Mouse (Mus musculus) myocyte (in vitro differentiated cells): ENCODE data around the gene Gm11938. TPM values are rescaled to one million over a fixed set of nuclear protein-coding genes. Genes with fewer than 3 reads are reported as not detected.

Source experiments
- H3K27me3 ChIP-seq: one replicate; pipeline ENCODE4 v1.6.1; 2011; ENCODE audit not compliant: control insufficient read depth, insufficient read depth, insufficient read length
- H3K36me3 ChIP-seq: one replicate; pipeline ENCODE4 v1.6.1; 2011; ENCODE audit not compliant: control insufficient read depth, insufficient read depth
- H3K4me2 ChIP-seq: one replicate; pipeline ENCODE4 v1.6.1; 2011; ENCODE audit warnings: low read depth, control low read depth
- H3K4me3 ChIP-seq: one replicate; pipeline ENCODE4 v1.5.1; 2011; ENCODE audit warnings: mild to moderate bottlenecking, control low read depth, moderate library complexity
- H3K79me2 ChIP-seq: one replicate; pipeline ENCODE4 v1.6.1; 2011; ENCODE audit not compliant: control insufficient read depth, insufficient read depth
- H3ac ChIP-seq: one replicate; pipeline ENCODE4 v1.6.1; 2011; ENCODE audit not compliant: control insufficient read depth, insufficient read length
- CEBPB ChIP-seq: IDR thresholded peaks from 2 replicates; pipeline ENCODE4 v1.6.1; 2011; ENCODE audit warnings: mild to moderate bottlenecking, moderate library complexity; ENCODE audit not compliant: poor library complexity, insufficient read depth, severe bottlenecking
- E2F4 ChIP-seq: IDR thresholded peaks from one replicate; pipeline ENCODE4 v1.6.1; 2011; ENCODE audit warnings: mild to moderate bottlenecking, control low read depth, moderate library complexity; ENCODE audit not compliant: insufficient read depth
- MAX ChIP-seq: IDR thresholded peaks from one replicate; pipeline ENCODE4 v1.6.1; 2011; ENCODE audit warnings: low read depth, mild to moderate bottlenecking, control low read depth
- MYOD1 ChIP-seq, 3 experiments: IDR thresholded peaks; one replicate each; pipeline ENCODE4 v1.6.1; 2011; ENCODE audit warnings: control low read depth in 2 of 3, low read depth in 2 of 3, mild to moderate bottlenecking in 2 of 3, moderate library complexity in 1 of 3; ENCODE audit not compliant: insufficient read length in 2 of 3, control insufficient read depth in 1 of 3
- MYOG ChIP-seq, 3 experiments: IDR thresholded peaks; one replicate each; pipeline ENCODE4 v1.6.1; 2011; ENCODE audit warnings: control low read depth in 2 of 3, low read depth in 2 of 3, mild to moderate bottlenecking in 2 of 3; ENCODE audit not compliant: insufficient read length in 2 of 3, control insufficient read depth in 1 of 3, insufficient read depth in 1 of 3
- POLR2A ChIP-seq: IDR thresholded peaks from one replicate; pipeline ENCODE4 v1.6.1; 2011; ENCODE audit warnings: low read depth, mild to moderate bottlenecking, control low read depth, moderate library complexity; ENCODE audit not compliant: insufficient read length
- POLR2AphosphoS2 ChIP-seq: IDR thresholded peaks from one replicate; pipeline ENCODE4 v1.6.1; 2011; ENCODE audit warnings: low read depth, control low read depth; ENCODE audit not compliant: insufficient read length
- REST ChIP-seq: IDR thresholded peaks from one replicate; pipeline ENCODE4 v1.6.1; 2011; ENCODE audit warnings: mild to moderate bottlenecking, control low read depth, moderate library complexity; ENCODE audit not compliant: insufficient read depth, insufficient read length
- SRF ChIP-seq: IDR thresholded peaks from one replicate; pipeline ENCODE4 v1.6.1; 2011; ENCODE audit warnings: low read depth; ENCODE audit not compliant: control insufficient read depth, insufficient read length
- TCF12 ChIP-seq: IDR thresholded peaks from one replicate; pipeline ENCODE4 v1.6.1; 2011; ENCODE audit warnings: mild to moderate bottlenecking, control low read depth; ENCODE audit not compliant: poor library complexity, insufficient read depth, severe bottlenecking
- TCF3 ChIP-seq: IDR thresholded peaks from one replicate; pipeline ENCODE4 v1.6.1; 2011; ENCODE audit warnings: low read depth, control low read depth; ENCODE audit not compliant: insufficient read length
- USF1 ChIP-seq: IDR thresholded peaks from one replicate; pipeline ENCODE4 v1.6.1; 2011; ENCODE audit warnings: low read depth, mild to moderate bottlenecking, control low read depth, moderate library complexity
- polyA plus RNA-seq: library from polyadenylated mRNA; unstranded; fragments of >200 nt; fragmentation: generic; extraction: Trizol; gene quantifications from one replicate; pipeline ENCODE4 v1.2.1, GENCODE M21; 2012; ENCODE audit warnings: missing spikeins

The Gm11938 gene
- polyA plus RNA-seq, 1 experiment = not detected

DNA sequence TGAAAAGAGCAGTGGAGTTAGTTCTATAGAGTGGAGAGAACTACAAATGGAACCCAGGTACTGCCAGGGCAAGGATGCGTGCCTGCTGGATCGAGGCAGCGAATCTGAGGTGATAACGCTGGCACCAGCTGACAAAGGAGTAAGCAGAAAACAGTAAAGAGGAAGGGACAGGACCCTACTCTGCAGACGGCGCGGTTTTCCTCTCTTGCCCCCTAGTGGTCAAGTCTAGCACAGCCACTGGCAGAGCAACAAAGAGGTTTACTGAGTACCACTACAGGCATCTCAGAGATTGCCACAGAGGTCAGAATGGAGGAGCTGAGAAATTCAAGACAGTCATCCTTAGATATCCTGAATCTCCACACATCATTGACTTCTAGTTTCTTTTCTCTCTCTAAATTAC is 29.0 kb downstream of the Gm11938 start:
- H3ac ChIP-seq = no peak overlapping the region
- no peak overlapping the region for H3K4me3 ChIP-seq

DNA sequence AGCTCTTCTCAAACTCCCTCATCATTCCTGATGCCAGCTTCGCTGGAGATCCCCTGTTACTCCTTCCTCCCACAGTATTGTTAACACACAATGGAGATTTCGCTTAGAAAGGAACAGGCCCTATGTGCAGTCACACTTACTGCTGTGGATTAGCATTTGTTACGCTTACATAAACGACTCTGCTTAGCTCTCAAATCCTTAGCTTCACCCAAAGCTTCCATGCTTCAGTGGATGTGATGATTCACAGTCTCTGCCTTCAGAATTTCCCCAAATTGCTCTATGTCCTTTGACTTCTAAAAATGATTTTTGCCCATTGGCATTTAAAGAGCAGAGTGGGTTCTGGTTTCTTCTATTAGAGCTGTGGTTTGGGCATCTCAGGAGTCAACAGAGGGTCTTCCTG is 29.9 kb downstream of the Gm11938 start:
- H3K4me3 ChIP-seq = no peak overlapping the region
- TF ChIP-seq E2F4 = no peak
- TF ChIP-seq USF1 = no peak
- TF ChIP-seq POLR2AphosphoS2 = no peak
- no peak for TF ChIP-seq REST
- no peak for TF ChIP-seq TCF12
- TF ChIP-seq CEBPB = no peak
- no peak for TF ChIP-seq MYOG (IDR thresholded peaks at IDR 0.05; ENCODE audit: control insufficient read depth in 1 of 3, insufficient read depth in 1 of 3, insufficient read length in 2 of 3, low read depth in 2 of 3)
- TF ChIP-seq TCF3 = no peak
- no peak for TF ChIP-seq SRF
- TF ChIP-seq MAX = no peak
- no peak for TF ChIP-seq POLR2A
- no peak for TF ChIP-seq MYOD1 (IDR thresholded peaks at IDR 0.05; ENCODE audit: control insufficient read depth in 1 of 3, insufficient read length in 2 of 3, low read depth in 2 of 3)
- no peaks in the 10 kb centered on the region for H3K36me3 ChIP-seq
- no peak overlapping the region for H3K4me2 ChIP-seq
- H3ac ChIP-seq = no peak overlapping the region
- H3K27me3 ChIP-seq = no peaks in the 10 kb centered on the region
- H3K79me2 ChIP-seq = no peaks in the 10 kb centered on the region

More for the DNA sequence above, 29.0 kb downstream of the Gm11938 start:
- TF ChIP-seq MYOD1 (IDR thresholded peaks at IDR 0.05; ENCODE audit: control insufficient read depth in 1 of 3, insufficient read length in 2 of 3, low read depth in 2 of 3) (no peak), TCF3 (no peak), E2F4 (no peak), CEBPB (no peak), POLR2AphosphoS2 (no peak)
- Histone ChIP-seq H3K79me2 (no peaks in the 10 kb centered on the region), H3K36me3 (no peaks in the 10 kb centered on the region), H3K27me3 (no peaks in the 10 kb centered on the region), H3K4me2 (peak overlapping the region; percentile 44)

DNA sequence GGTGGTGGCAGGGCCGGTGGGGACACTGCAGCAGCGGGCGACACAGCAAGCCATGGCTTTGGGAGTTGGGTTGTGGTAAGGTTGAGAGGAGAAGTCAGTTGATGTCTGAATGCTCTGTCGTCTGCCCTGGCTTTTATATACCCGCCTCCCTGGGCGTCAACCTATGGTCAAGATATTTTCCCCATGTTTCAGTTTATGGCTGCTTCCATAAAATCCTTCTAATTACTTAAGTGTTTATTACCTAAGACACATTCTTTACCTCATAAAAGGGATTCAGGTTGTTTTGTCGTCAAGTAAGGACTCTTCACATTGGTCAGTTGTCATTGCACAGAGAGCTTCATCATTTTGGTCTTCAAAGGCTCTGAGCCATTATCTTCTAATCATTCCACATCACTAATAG is 36.6 kb downstream of the Gm11938 start, which contains the start of gene Krtap3-1:
Gene Krtap3-1, minus strand, starts transcription at position 101 of the 400 bp plus-strand sequence.
- Histone ChIP-seq H3ac (no peak within 1 kb of the TSS), H3K36me3 (no peaks in the 10 kb centered on the region), H3K4me3 (no peak within 1 kb of the TSS), H3K4me2 (no peak within 1 kb of the TSS), H3K79me2 (no peaks in the 10 kb centered on the region), H3K27me3 (no peaks in the 10 kb centered on the region)
- TF ChIP-seq REST (no peak), MYOD1 (IDR thresholded peaks at IDR 0.05; ENCODE audit: control insufficient read depth in 1 of 3, insufficient read length in 2 of 3, low read depth in 2 of 3) (no peak), SRF (no peak), E2F4 (no peak), POLR2A (no peak)

DNA sequence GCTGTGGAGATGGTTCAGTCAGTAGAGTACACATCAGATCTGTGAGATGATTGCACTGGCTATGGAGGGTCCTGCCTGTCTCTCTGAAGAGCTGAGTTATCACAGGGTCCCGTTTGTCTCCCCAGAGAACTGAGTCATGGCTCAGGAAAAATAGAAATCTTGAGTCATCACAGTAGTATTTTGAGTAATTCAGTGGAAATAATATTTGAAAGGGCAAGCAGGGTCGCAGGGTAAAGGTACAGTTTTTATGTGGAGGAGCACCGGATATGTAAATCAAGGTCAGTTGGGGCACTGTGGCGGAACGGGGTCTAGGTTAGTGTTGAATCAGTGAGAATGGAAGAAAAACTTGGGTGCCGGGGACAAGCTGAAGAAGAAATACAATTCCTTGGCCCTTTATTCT is 40.5 kb downstream of the Gm11938 start:
- no peak overlapping the region for H3ac ChIP-seq
- H3K4me3 ChIP-seq = no peak overlapping the region
- TF ChIP-seq SRF (no peak), TCF12 (no peak), REST (no peak), POLR2A (no peak), TCF3 (no peak), USF1 (no peak), E2F4 (no peak), MAX (no peak), POLR2AphosphoS2 (no peak), CEBPB (no peak), MYOG (IDR thresholded peaks at IDR 0.05; ENCODE audit: control insufficient read depth in 1 of 3, insufficient read depth in 1 of 3, insufficient read length in 2 of 3, low read depth in 2 of 3) (no peak), MYOD1 (IDR thresholded peaks at IDR 0.05; ENCODE audit: control insufficient read depth in 1 of 3, insufficient read length in 2 of 3, low read depth in 2 of 3) (no peak)
- no peaks in the 10 kb centered on the region for H3K79me2 ChIP-seq
- H3K27me3 ChIP-seq = no peaks in the 10 kb centered on the region
- no peaks in the 10 kb centered on the region for H3K36me3 ChIP-seq
- H3K4me2 ChIP-seq = no peak overlapping the region

DNA sequence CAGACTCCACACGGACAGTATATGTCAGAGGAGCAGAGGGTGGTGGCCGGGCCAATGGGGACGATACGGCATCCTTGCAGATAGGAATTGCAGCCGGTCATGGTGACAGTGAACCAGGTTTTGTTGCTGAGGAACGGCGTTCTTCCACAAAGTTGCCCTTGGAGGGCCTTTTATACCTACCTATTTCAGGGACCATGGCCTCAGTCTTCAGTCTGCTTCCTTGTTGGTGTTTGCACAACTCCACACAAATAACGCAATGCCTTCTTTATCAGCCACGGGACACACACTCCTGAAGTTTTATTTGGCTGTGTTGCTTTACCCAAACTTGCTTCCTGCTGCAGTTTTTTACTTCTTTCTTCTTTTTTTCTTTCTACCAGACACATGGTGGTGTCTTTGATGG is 43.7 kb downstream of the Gm11938 start, which contains the start of gene Gm11939:
Gene Gm11939, minus strand, starts transcription at position 101 of the 400 bp plus-strand sequence.
- TF ChIP-seq MYOD1 (IDR thresholded peaks at IDR 0.05; ENCODE audit: control insufficient read depth in 1 of 3, insufficient read length in 2 of 3, low read depth in 2 of 3) (no peak), MAX (no peak)
- Histone ChIP-seq H3K4me3 (no peak within 1 kb of the TSS), H3K79me2 (no peaks in the 10 kb centered on the region)

More for the DNA sequence above, 43.7 kb downstream of the Gm11938 start, which contains the start of gene Gm11939:
- Histone ChIP-seq H3K27me3 (no peaks in the 10 kb centered on the region), H3K36me3 (no peaks in the 10 kb centered on the region), H3K4me2 (no peak within 1 kb of the TSS), H3ac (no peak within 1 kb of the TSS)
